Mouse (Mus musculus): ENCODE data around the gene Gm21961. TPM values are rescaled to one million over a fixed set of nuclear protein-coding genes. Genes with fewer than 3 reads are reported as not detected.
A peak's percentile ranks its signal among the peaks of the same experiment; 100 is the strongest.

The Gm21961 gene
- total and polyA plus RNA-seq, 3 experiments, result not detected

DNA sequence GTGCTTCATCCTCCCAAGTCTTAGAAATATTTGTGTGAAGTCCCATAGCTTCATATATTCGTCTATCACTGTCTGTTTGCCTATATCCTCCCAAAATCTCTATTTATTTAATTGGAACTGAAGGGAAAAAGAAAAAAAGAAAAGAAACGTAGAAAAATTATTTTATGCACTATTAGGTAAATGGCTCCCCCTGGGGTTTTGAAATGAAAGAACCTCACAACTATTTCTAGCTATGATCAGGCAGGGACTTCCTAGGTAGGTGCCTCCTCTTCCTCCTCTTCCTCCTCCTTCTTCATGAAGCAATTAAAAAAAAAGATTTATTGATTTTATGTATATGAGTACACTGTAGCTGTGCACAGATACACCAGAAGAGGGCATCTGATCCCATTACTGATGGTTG, 34.7 kb downstream of the Gm21961 start:
- Histone ChIP-seq H3K4me3 (no peak overlapping the region), H3K27ac (no peak overlapping the region), H3K79me2 (replicated peaks; ENCODE audit: control insufficient read depth, insufficient read depth, low read length) (no peaks in the 10 kb centered on the region), H3K9ac (ENCODE audit: low read depth, low read length) (no peak overlapping the region), H3K36me3 (ENCODE audit: control insufficient read depth, insufficient read depth, low read length) (no peaks in the 10 kb centered on the region), H3K4me1 (ENCODE audit: control insufficient read depth, insufficient read depth, low read length) (no peaks in the 10 kb centered on the region), H3K27me3 (ENCODE audit: control insufficient read depth, insufficient read depth, low read length) (no peaks in the 10 kb centered on the region)
- DNase-seq, result no peak
- intact Hi-C loops (cut with DNase I), result loop anchor here (2.0 to 5.0 kb wide), 2 partner anchors 63 to 215 kb away; no protein-coding TSS in a partner anchor
- TF ChIP-seq POLR2A (IDR thresholded peaks at IDR 0.05; ENCODE audit: insufficient read depth, low read depth, low read length) (no peak), CTCF (IDR thresholded peaks at IDR 0.05) (peak; percentile 56), EP300 (IDR thresholded peaks at IDR 0.05; ENCODE audit: insufficient read depth, low read depth, low read length) (no peak)
- WGBS, result 51% methylated on average over 2 of the region's 2 CpGs

DNA sequence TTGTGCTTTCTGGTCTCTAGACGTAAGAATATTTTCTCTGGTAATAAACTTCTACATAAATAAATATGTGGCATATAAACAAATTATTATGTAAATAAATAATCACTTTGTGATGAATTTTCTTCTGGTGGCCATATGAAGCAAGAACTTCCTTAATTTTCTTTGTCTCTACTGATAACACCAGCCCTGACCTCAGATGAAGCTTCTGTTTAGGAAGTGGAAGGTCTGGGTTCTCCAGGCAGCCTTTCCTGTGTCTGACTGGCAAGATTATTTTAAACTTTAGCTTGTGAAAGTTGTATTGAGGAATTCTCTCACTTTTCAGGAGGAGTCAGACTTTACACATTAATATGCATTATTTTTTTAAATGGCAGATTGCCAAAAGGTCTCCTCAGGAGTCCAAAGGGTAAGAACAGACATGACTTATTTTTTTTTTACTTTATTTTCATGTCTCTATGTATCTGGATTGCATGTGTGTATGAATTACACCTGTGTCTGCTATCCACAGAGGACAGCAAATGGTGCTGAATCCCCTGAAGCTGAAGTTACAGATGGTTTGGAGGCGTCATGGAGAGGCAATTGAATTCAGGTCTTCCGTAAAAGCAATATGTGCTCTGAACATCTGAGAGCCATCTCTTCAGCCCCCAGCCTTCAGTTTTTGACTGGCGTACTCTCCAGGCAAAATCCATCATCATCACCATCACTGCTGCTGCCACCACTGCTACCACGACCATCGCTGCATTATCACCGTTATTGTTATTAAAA, 38.5 kb downstream of the Gm21961 start:
- no peaks in the 10 kb centered on the region for H3K36me3 ChIP-seq (ENCODE audit: control insufficient read depth, insufficient read depth, low read length)
- TF ChIP-seq POLR2A (IDR thresholded peaks at IDR 0.05; ENCODE audit: insufficient read depth, low read depth, low read length) (no peak), EP300 (IDR thresholded peaks at IDR 0.05; ENCODE audit: insufficient read depth, low read depth, low read length) (no peak), CTCF (IDR thresholded peaks at IDR 0.05) (no peak)
- no peak for DNase-seq
- H3K9ac ChIP-seq (ENCODE audit: low read depth, low read length), result no peak overlapping the region
- no peak overlapping the region for H3K4me3 ChIP-seq
- H3K27me3 ChIP-seq (ENCODE audit: control insufficient read depth, insufficient read depth, low read length), result no peaks in the 10 kb centered on the region
- no peaks in the 10 kb centered on the region for H3K4me1 ChIP-seq (ENCODE audit: control insufficient read depth, insufficient read depth, low read length)
- no peaks in the 10 kb centered on the region for H3K79me2 ChIP-seq (replicated peaks; ENCODE audit: control insufficient read depth, insufficient read depth, low read length)
- no peak overlapping the region for H3K27ac ChIP-seq
- WGBS, result 88% methylated on average over 7 of the region's 7 CpGs
- intact Hi-C loops (cut with DNase I), result loop anchor here (5.0 kb wide), 1 partner anchor 59 kb away; no protein-coding TSS in a partner anchor

Other genes starting within 250 kb of the Gm21961 start
- gene Gm21798, start 197.2 kb downstream of the Gm21961 start, total RNA-seq (2021), result not detected
- gene Gm21798, start 197.2 kb downstream of the Gm21961 start, polyA plus RNA-seq (2012; rRNA removed), result not detected in 2 replicates

Data from heart, adult 2 months (tissue).